Mouse (Mus musculus): Measurements from ENCODE around the gene Nfic. TPM values are rescaled to one million over a fixed set of nuclear protein-coding genes. Genes with fewer than 3 reads are reported as not detected.

Nfic gene
- polyA plus RNA-seq, 1 experiment from 2014 or later, result 92.0 TPM

GRCm38 (mm10) chr10:81358209-81358608, 97.2 kb downstream of the Nfic start:
- H3K27ac ChIP-seq (ENCODE audit: low read length), result 0 out of 2 replicates have a peak overlapping the region, but pooled peaks have one; percentile 25
- no peaks in the 10 kb centered on the region for H3K9me3 ChIP-seq (ENCODE audit: low read length)
- H3K9ac ChIP-seq (replicated peaks; ENCODE audit: low read length), result peak overlapping the region; percentile 83
- peaks cover 30% of the 10 kb centered on the region for H3K4me1 ChIP-seq (ENCODE audit: insufficient read depth, low read length)
- 43% methylated on average over 4 of the region's 4 CpGs for WGBS
- H3K4me3 ChIP-seq (ENCODE audit: low read length), result peak overlapping the region; percentile 79
- no peaks in the 10 kb centered on the region for H3K27me3 ChIP-seq (ENCODE audit: insufficient read depth, low read length)
- no peaks in the 10 kb centered on the region for H3K36me3 ChIP-seq (ENCODE audit: insufficient read depth, low read length)
- H3K4me2 ChIP-seq (replicated peaks; ENCODE audit: low read depth, low read length), result peak overlapping the region; percentile 99
- no peak for ATAC-seq (ENCODE audit: low FRiP score, low TSS enrichment)

GRCm38 (mm10) chr10:81356991-81357844, 98.2 kb downstream of the Nfic start, which contains the start of gene Mfsd12:
Gene Mfsd12 (plus strand): TSS chr10:81357491.
- Histone ChIP-seq H3K27me3 (ENCODE audit: insufficient read depth, low read length) (no peaks in the 10 kb centered on the region), H3K4me1 (ENCODE audit: insufficient read depth, low read length) (peaks cover 25% of the 10 kb centered on the region), H3K4me3 (ENCODE audit: low read length) (peak within 1 kb of the TSS; percentile 79), H3K4me2 (replicated peaks; ENCODE audit: low read depth, low read length) (peak within 1 kb of the TSS; percentile 99), H3K27ac (ENCODE audit: low read length) (0 out of 2 replicates have a peak within 1 kb of the TSS, but pooled peaks have one; percentile 25), H3K36me3 (ENCODE audit: insufficient read depth, low read length) (no peaks in the 10 kb centered on the region), H3K9me3 (ENCODE audit: low read length) (no peaks in the 10 kb centered on the region), H3K9ac (replicated peaks; ENCODE audit: low read length) (peak within 1 kb of the TSS; percentile 83)
- peak; percentile 80 for ATAC-seq (ENCODE audit: low FRiP score, low TSS enrichment)
- 2% methylated on average over 74 of the region's 79 CpGs for WGBS

- ATAC-seq (ENCODE audit: low FRiP score, low TSS enrichment), result no peak
- no peak overlapping the region for H3K27ac ChIP-seq (ENCODE audit: low read length)
- H3K36me3 ChIP-seq (ENCODE audit: insufficient read depth, low read length), result no peaks in the 10 kb centered on the region
- H3K4me2 ChIP-seq (replicated peaks; ENCODE audit: low read depth, low read length), result peak overlapping the region; percentile 99
- WGBS, result 50% methylated on average over 12 of the region's 12 CpGs
- H3K4me1 ChIP-seq (ENCODE audit: insufficient read depth, low read length), result peaks cover 28% of the 10 kb centered on the region
- H3K9me3 ChIP-seq (ENCODE audit: low read length), result no peaks in the 10 kb centered on the region
- H3K9ac ChIP-seq (replicated peaks; ENCODE audit: low read length), result peak overlapping the region; percentile 46; the same call in 1 of the 2 replicates
- H3K27me3 ChIP-seq (ENCODE audit: insufficient read depth, low read length), result no peaks in the 10 kb centered on the region
- H3K4me3 ChIP-seq (ENCODE audit: low read length), result peak overlapping the region; percentile 79; the same call in 1 of the 2 replicates
Observed at GRCm38 (mm10) chr10:81356352-81356990, 99.0 kb downstream of the Nfic start.

- no peaks in the 10 kb centered on the region for H3K27me3 ChIP-seq (ENCODE audit: insufficient read depth, low read length)
- H3K9ac ChIP-seq (replicated peaks; ENCODE audit: low read length), result no peak overlapping the region
- no peak overlapping the region for H3K4me3 ChIP-seq (ENCODE audit: low read length)
- H3K36me3 ChIP-seq (ENCODE audit: insufficient read depth, low read length), result no peaks in the 10 kb centered on the region
- peaks cover 35% of the 10 kb centered on the region for H3K4me1 ChIP-seq (ENCODE audit: insufficient read depth, low read length)
- 80% methylated on average over 4 of the region's 4 CpGs for WGBS
- no peak overlapping the region for H3K27ac ChIP-seq (ENCODE audit: low read length)
- H3K4me2 ChIP-seq (replicated peaks; ENCODE audit: low read depth, low read length), result no peak overlapping the region
- no peak for ATAC-seq (ENCODE audit: low FRiP score, low TSS enrichment)
- H3K9me3 ChIP-seq (ENCODE audit: low read length), result no peaks in the 10 kb centered on the region
Observed at GRCm38 (mm10) chr10:81355533-81355932, 99.9 kb downstream of the Nfic start.

GRCm38 (mm10) chr10:81354738-81355477, 100.5 kb downstream of the Nfic start:
- Histone ChIP-seq H3K36me3 (ENCODE audit: insufficient read depth, low read length) (no peaks in the 10 kb centered on the region), H3K27me3 (ENCODE audit: insufficient read depth, low read length) (no peaks in the 10 kb centered on the region), H3K4me3 (ENCODE audit: low read length) (no peak overlapping the region), H3K9me3 (ENCODE audit: low read length) (no peaks in the 10 kb centered on the region), H3K4me1 (ENCODE audit: insufficient read depth, low read length) (peaks cover 35% of the 10 kb centered on the region), H3K4me2 (replicated peaks; ENCODE audit: low read depth, low read length) (no peak overlapping the region), H3K9ac (replicated peaks; ENCODE audit: low read length) (no peak overlapping the region), H3K27ac (ENCODE audit: low read length) (no peak overlapping the region)
- no peak for ATAC-seq (ENCODE audit: low FRiP score, low TSS enrichment)
- WGBS, result 71% methylated on average over 9 of the region's 9 CpGs

- no peak overlapping the region for H3K27ac ChIP-seq (ENCODE audit: low read length)
- WGBS, result 28% methylated on average over 9 of the region's 9 CpGs
- ATAC-seq (ENCODE audit: low FRiP score, low TSS enrichment), result no peak
- no peak overlapping the region for H3K4me2 ChIP-seq (replicated peaks; ENCODE audit: low read depth, low read length)
- H3K4me1 ChIP-seq (ENCODE audit: insufficient read depth, low read length), result peaks cover 36% of the 10 kb centered on the region
- no peaks in the 10 kb centered on the region for H3K9me3 ChIP-seq (ENCODE audit: low read length)
- H3K36me3 ChIP-seq (ENCODE audit: insufficient read depth, low read length), result peaks cover 7% of the 10 kb centered on the region; the same call in 1 of the 2 replicates
- H3K4me3 ChIP-seq (ENCODE audit: low read length), result no peak overlapping the region
- H3K27me3 ChIP-seq (ENCODE audit: insufficient read depth, low read length), result no peaks in the 10 kb centered on the region
- H3K9ac ChIP-seq (replicated peaks; ENCODE audit: low read length), result no peak overlapping the region
Observed at GRCm38 (mm10) chr10:81351678-81352291, 103.7 kb downstream of the Nfic start.

- WGBS, result under 1% methylated on average over 52 of the region's 54 CpGs
- Histone ChIP-seq H3K9ac (replicated peaks; ENCODE audit: low read length) (peak within 1 kb of the TSS; percentile 97), H3K36me3 (ENCODE audit: insufficient read depth, low read length) (peaks cover 7% of the 10 kb centered on the region; the same call in 1 of the 2 replicates), H3K27me3 (ENCODE audit: insufficient read depth, low read length) (no peaks in the 10 kb centered on the region), H3K4me2 (replicated peaks; ENCODE audit: low read depth, low read length) (peak within 1 kb of the TSS; percentile 90), H3K4me1 (ENCODE audit: insufficient read depth, low read length) (peaks cover 33% of the 10 kb centered on the region), H3K27ac (ENCODE audit: low read length) (peak within 1 kb of the TSS; percentile 81), H3K9me3 (ENCODE audit: low read length) (no peaks in the 10 kb centered on the region), H3K4me3 (ENCODE audit: low read length) (peak within 1 kb of the TSS; percentile 88)
- ATAC-seq (ENCODE audit: low FRiP score, low TSS enrichment), result peak; percentile 95
Observed at GRCm38 (mm10) chr10:81350351-81351063, 104.9 kb downstream of the Nfic start, which contains the start of gene Hmg20b. Gene Hmg20b (minus strand): TSS chr10:81350480.

- no peaks in the 10 kb centered on the region for H3K9me3 ChIP-seq (ENCODE audit: low read length)
- H3K4me2 ChIP-seq (replicated peaks; ENCODE audit: low read depth, low read length), result peak overlapping the region; percentile 90
- WGBS, result under 1% methylated on average over 25 of the region's 29 CpGs
- peaks cover 33% of the 10 kb centered on the region for H3K4me1 ChIP-seq (ENCODE audit: insufficient read depth, low read length)
- H3K27ac ChIP-seq (ENCODE audit: low read length), result peak overlapping the region; percentile 81
- H3K36me3 ChIP-seq (ENCODE audit: insufficient read depth, low read length), result peaks cover 7% of the 10 kb centered on the region; the same call in 1 of the 2 replicates
- H3K4me3 ChIP-seq (ENCODE audit: low read length), result peak overlapping the region; percentile 88
- H3K9ac ChIP-seq (replicated peaks; ENCODE audit: low read length), result peak overlapping the region; percentile 97
- peak; percentile 12 for ATAC-seq (ENCODE audit: low FRiP score, low TSS enrichment)
- H3K27me3 ChIP-seq (ENCODE audit: insufficient read depth, low read length), result no peaks in the 10 kb centered on the region
Observed at GRCm38 (mm10) chr10:81349961-81350350, 105.5 kb downstream of the Nfic start.
